Mouse (Mus musculus): ENCODE measurements at regions not wholly inside any gene's neighbourhood (a gene's known extent, or its start where the extent isn't known, plus 50 kb on each side); places are given as distances from the start of the nearest gene placed in this dataset.

DNA sequence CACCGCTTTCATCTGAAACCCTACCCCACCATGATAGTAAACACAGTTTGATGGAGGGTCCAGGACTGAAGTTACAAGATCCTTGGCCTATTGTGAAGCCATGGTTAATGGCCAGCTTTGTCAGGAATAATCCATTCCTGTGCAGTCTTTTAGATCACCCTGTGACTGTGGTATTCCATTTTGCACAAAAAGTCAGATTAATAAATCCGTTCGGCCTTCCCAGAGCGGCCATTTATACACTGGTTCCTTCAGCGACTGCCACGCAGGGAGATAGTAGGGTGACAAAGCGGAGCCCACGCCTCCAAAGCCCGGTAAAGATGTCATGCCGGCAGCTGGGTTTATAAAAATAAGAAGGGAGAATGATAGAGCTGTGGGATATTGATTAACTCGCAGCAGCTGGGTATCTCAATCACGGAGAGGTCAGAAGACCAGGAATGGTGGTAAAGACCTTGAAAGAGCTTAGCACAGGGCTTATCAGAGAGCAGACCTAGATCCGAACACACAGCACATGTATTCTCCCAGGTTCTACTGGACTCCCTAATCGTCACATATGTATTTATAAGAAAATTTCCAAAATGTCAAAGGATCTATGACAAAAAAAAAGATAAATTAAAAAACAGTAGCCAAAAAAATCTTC, 440.5 kb downstream of the Efnb2 start:
- TF ChIP-seq CTCF (conservative IDR thresholded peaks at IDR 0.05; ENCODE audit: low read length) (no peak), POU5F1 (IDR thresholded peaks at IDR 0.05; ENCODE audit: borderline replicate concordance, low read length) (no peak), NANOG (IDR thresholded peaks at IDR 0.05; ENCODE audit: borderline replicate concordance, low read length) (no peak)
- Histone ChIP-seq H3K36me3 (ENCODE audit: insufficient read depth, low read length) (no peaks in the 10 kb centered on the region), H3K4me3 (replicated peaks; ENCODE audit: low read length) (no peak overlapping the region), H3K4me1 (replicated peaks; ENCODE audit: low read depth, low read length) (no peaks in the 10 kb centered on the region), H3K27me3 (ENCODE audit: insufficient read depth, low read length) (no peaks in the 10 kb centered on the region), H3K9me3 (ENCODE audit: low read length) (no peaks in the 10 kb centered on the region)

DNA sequence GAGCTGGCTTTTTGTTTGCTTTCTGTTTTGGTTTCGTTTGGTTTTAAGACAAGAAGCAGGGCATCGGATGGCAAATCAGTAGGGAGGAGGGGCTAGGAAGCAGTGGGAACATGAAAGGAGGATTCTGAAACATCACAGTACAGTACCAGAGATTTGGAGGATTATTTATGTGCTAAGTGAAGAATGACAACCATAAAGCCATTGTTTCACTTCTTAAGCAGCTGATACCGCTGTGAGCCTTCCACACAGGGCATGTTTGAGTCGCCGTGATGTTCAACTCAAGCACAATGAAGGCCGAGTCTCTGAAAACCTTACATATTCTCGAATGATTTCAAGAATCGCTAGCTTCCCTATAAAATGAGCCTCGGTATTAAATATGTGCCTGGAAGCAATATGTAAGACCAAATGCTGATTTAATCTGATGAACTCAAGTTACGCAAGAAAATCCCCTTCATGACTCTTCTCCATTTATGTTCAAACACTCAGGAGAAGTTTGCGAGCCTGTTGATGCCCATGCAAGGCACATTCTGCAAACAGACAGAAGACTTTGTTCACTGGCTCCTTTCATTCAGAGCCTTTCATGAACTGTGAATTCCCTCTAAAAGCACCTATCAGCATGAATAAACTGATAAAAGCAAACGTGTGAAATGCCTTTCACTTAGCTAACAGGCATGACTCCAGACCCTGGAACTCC, 441.2 kb downstream of the Efnb2 start:
- Histone ChIP-seq H3K27me3 (ENCODE audit: insufficient read depth, low read length) (no peaks in the 10 kb centered on the region), H3K4me1 (replicated peaks; ENCODE audit: low read depth, low read length) (no peaks in the 10 kb centered on the region), H3K4me3 (replicated peaks; ENCODE audit: low read length) (no peak overlapping the region), H3K36me3 (ENCODE audit: insufficient read depth, low read length) (no peaks in the 10 kb centered on the region), H3K9me3 (ENCODE audit: low read length) (no peaks in the 10 kb centered on the region)
- TF ChIP-seq POU5F1 (IDR thresholded peaks at IDR 0.05; ENCODE audit: borderline replicate concordance, low read length), result no peak
- no peak for TF ChIP-seq CTCF (conservative IDR thresholded peaks at IDR 0.05; ENCODE audit: low read length)
- TF ChIP-seq NANOG (IDR thresholded peaks at IDR 0.05; ENCODE audit: borderline replicate concordance, low read length), result no peak

DNA sequence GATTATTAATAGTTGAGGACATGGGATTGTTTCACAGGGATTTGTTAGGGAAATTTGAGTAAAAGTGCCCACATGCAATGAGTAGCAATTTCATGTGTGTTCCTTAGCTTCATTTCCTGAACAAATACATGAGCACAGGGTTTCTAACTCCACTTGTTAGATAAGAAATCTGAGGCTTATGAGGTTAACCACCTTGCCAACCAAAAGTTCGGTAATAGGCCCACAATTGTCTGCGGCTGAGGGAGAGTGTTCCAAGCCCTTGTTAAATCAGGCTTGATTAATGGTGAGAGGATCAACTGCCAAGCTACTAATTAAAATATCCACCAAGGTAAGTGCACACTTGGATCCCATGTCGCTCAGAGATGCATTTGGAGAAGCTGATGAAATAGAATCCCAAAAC, 468.0 kb downstream of the Efnb2 start:
- Histone ChIP-seq H3K9me3 (ENCODE audit: low read length) (no peaks in the 10 kb centered on the region), H3K36me3 (ENCODE audit: insufficient read depth, low read length) (no peaks in the 10 kb centered on the region), H3K27me3 (ENCODE audit: insufficient read depth, low read length) (no peaks in the 10 kb centered on the region), H3K4me3 (replicated peaks; ENCODE audit: low read length) (no peak overlapping the region), H3K4me1 (replicated peaks; ENCODE audit: low read depth, low read length) (no peaks in the 10 kb centered on the region)
- TF ChIP-seq CTCF (conservative IDR thresholded peaks at IDR 0.05; ENCODE audit: low read length) (no peak), NANOG (IDR thresholded peaks at IDR 0.05; ENCODE audit: borderline replicate concordance, low read length) (no peak), POU5F1 (IDR thresholded peaks at IDR 0.05; ENCODE audit: borderline replicate concordance, low read length) (no peak)

DNA sequence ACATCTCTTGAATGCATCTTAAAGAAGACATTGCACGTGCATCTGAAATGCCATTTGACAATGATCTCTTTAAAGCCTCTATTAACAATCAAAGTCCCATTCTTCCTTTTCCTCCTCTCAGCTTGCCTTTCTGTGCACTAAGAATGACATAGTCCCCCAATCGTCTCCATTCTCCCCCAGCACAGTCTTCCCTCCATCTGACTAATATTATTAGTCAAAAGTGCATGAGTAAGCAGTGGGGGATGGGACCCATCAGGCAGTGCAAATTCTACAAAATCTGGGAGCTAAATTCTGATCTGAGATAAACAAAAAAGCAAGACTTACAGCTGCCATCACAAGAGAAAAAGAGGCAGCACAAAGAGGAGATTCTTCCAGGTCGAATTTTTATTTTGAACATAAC, 475.0 kb downstream of the Efnb2 start:
- TF ChIP-seq NANOG (IDR thresholded peaks at IDR 0.05; ENCODE audit: borderline replicate concordance, low read length), result no peak
- TF ChIP-seq CTCF (conservative IDR thresholded peaks at IDR 0.05; ENCODE audit: low read length), result no peak
- no peak for TF ChIP-seq POU5F1 (IDR thresholded peaks at IDR 0.05; ENCODE audit: borderline replicate concordance, low read length)
- H3K36me3 ChIP-seq (ENCODE audit: insufficient read depth, low read length), result no peaks in the 10 kb centered on the region
- H3K4me3 ChIP-seq (replicated peaks; ENCODE audit: low read length), result no peak overlapping the region
- no peaks in the 10 kb centered on the region for H3K9me3 ChIP-seq (ENCODE audit: low read length)
- H3K4me1 ChIP-seq (replicated peaks; ENCODE audit: low read depth, low read length), result no peaks in the 10 kb centered on the region
- no peaks in the 10 kb centered on the region for H3K27me3 ChIP-seq (ENCODE audit: insufficient read depth, low read length)

DNA sequence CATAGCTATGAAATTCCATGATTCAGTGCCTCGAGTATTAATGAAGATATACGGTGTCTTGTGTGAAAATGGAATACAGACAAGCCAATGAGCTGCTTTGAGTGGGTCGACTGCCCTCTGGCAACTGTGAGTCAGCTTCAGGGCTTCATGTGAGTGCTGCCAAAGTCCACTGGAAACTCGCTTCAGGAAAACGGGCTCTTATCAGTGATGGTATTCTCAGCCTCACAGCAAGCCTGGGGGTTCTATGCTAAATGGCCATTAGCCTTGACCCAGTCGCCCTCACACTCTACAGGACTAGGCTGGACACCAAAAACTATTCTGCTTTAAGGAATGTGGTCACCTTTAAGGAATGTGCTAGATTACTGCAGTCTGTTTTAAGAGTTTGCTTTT, 477.8 kb downstream of the Efnb2 start:
- H3K4me3 ChIP-seq (replicated peaks; ENCODE audit: low read length), result no peak overlapping the region
- H3K4me1 ChIP-seq (replicated peaks; ENCODE audit: low read depth, low read length), result no peaks in the 10 kb centered on the region
- H3K36me3 ChIP-seq (ENCODE audit: insufficient read depth, low read length), result no peaks in the 10 kb centered on the region
- no peak for TF ChIP-seq NANOG (IDR thresholded peaks at IDR 0.05; ENCODE audit: borderline replicate concordance, low read length)
- no peak for TF ChIP-seq CTCF (conservative IDR thresholded peaks at IDR 0.05; ENCODE audit: low read length)
- no peak for TF ChIP-seq POU5F1 (IDR thresholded peaks at IDR 0.05; ENCODE audit: borderline replicate concordance, low read length)
- no peaks in the 10 kb centered on the region for H3K9me3 ChIP-seq (ENCODE audit: low read length)
- no peaks in the 10 kb centered on the region for H3K27me3 ChIP-seq (ENCODE audit: insufficient read depth, low read length)

DNA sequence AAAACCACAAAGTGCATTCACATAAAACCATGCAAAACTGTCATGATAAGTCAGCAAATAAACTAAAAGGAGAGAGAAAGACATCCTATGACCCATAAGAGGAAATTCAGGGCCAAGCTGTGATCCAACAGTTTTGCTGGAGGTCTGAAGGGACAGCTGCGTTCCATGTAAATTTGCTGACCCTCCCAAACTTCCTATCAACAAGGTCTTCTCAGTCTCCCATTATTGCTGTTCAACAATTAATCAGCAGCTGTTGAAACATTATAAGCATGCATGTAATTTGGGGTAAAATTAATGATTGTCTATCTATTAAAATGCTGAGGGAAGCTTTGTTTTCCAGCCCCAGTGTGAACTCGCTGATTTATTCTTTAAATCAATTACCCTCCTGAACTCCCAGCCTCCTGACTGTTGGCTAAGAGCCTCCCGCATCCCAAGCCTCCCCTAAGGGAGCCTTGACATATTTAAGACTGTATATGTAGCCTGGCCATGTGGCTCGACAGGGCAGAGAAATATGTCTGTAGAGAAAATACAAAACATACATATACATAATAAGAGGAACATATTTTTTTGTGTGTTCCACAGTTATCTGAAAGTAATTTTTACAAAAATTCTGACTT, 478.3 kb downstream of the Efnb2 start:
- H3K27me3 ChIP-seq (ENCODE audit: insufficient read depth, low read length), result no peaks in the 10 kb centered on the region
- no peak overlapping the region for H3K4me3 ChIP-seq (replicated peaks; ENCODE audit: low read length)
- H3K9me3 ChIP-seq (ENCODE audit: low read length), result no peaks in the 10 kb centered on the region
- TF ChIP-seq NANOG (IDR thresholded peaks at IDR 0.05; ENCODE audit: borderline replicate concordance, low read length) (no peak), POU5F1 (IDR thresholded peaks at IDR 0.05; ENCODE audit: borderline replicate concordance, low read length) (no peak), CTCF (conservative IDR thresholded peaks at IDR 0.05; ENCODE audit: low read length) (no peak)
- no peaks in the 10 kb centered on the region for H3K4me1 ChIP-seq (replicated peaks; ENCODE audit: low read depth, low read length)
- H3K36me3 ChIP-seq (ENCODE audit: insufficient read depth, low read length), result no peaks in the 10 kb centered on the region

DNA sequence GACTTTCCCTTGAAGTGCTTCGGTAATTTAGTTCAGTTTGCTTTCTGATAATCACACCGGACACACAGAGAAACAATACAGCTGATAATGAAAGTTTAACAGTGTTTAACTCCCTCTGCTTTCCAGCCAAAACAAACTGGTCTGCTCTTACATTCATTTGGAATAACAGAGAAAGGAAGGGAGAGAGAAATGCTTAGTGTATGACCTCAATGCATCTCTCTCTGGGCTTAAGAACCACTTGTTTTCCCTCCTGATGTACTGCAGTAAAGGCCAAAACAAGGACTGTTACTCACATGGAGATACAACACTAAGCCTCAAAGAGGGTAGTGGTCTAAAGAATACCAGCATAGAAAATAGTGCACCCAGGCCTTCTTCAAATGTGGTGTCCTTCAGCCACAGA, 478.9 kb downstream of the Efnb2 start:
- TF ChIP-seq CTCF (conservative IDR thresholded peaks at IDR 0.05; ENCODE audit: low read length) (no peak), POU5F1 (IDR thresholded peaks at IDR 0.05; ENCODE audit: borderline replicate concordance, low read length) (no peak), NANOG (IDR thresholded peaks at IDR 0.05; ENCODE audit: borderline replicate concordance, low read length) (no peak)
- Histone ChIP-seq H3K36me3 (ENCODE audit: insufficient read depth, low read length) (no peaks in the 10 kb centered on the region), H3K9me3 (ENCODE audit: low read length) (no peaks in the 10 kb centered on the region), H3K4me3 (replicated peaks; ENCODE audit: low read length) (no peak overlapping the region), H3K4me1 (replicated peaks; ENCODE audit: low read depth, low read length) (no peaks in the 10 kb centered on the region), H3K27me3 (ENCODE audit: insufficient read depth, low read length) (no peaks in the 10 kb centered on the region)

DNA sequence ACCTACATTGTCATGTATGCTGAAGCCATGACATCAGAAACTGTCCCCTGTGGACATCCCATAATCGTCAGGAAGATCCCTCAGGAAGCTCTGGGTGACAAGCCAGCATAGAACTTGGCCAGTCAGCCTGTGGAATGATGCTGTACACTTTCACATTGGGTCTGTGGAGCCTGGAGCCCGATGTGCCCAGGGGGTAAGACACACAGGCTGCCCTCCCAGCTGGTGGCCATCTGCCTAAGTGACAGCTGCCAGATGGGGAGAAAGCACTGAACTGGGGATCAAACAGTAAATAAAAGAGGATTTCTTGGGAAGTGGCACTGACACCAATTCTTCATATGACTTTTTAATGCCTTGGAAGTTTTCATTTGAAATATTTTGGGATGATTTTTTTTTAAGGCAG, 486.8 kb downstream of the Efnb2 start:
- Histone ChIP-seq H3K4me1 (replicated peaks; ENCODE audit: low read depth, low read length) (no peaks in the 10 kb centered on the region), H3K4me3 (replicated peaks; ENCODE audit: low read length) (no peak overlapping the region), H3K9me3 (ENCODE audit: low read length) (no peaks in the 10 kb centered on the region), H3K27me3 (ENCODE audit: insufficient read depth, low read length) (no peaks in the 10 kb centered on the region), H3K36me3 (ENCODE audit: insufficient read depth, low read length) (no peaks in the 10 kb centered on the region)
- TF ChIP-seq CTCF (conservative IDR thresholded peaks at IDR 0.05; ENCODE audit: low read length) (no peak), NANOG (IDR thresholded peaks at IDR 0.05; ENCODE audit: borderline replicate concordance, low read length) (no peak), POU5F1 (IDR thresholded peaks at IDR 0.05; ENCODE audit: borderline replicate concordance, low read length) (no peak)

All from E14TG2a.4 (cell line).